Mouse (Mus musculus) megakaryocyte, embryonic 14.5 days (primary cell): ENCODE measurements around the gene Trio.

Experiments used
- FLI1 ChIP-seq: IDR thresholded peaks from 2 replicates; pipeline ENCODE4 v1.6.1; 2012; ENCODE audit warnings: low read length, inconsistent platforms, mixed read lengths
- GATA1 ChIP-seq: IDR thresholded peaks from 3 replicates; pipeline ENCODE4 v1.6.1; 2012; ENCODE audit warnings: mixed read lengths, low read length, inconsistent platforms, borderline replicate concordance

DNA sequence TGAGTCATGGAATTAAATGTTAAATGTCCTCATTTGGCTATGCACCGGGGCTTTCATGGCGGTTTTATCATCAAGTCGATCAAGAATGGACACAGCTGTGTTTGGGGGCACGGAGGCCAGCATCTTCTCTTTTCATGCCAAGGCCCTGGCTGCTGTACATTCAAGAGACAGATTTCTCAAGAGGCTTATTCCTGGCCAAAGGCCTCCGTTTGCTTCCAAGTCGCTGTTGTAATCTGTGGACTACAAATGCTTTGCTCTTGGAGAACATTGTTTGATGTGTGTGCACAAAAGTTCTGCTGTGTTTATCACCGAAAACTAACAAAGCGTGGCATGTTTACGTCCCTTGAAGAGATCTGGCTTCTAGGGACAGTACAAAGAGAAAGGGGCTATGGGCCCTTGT, 314.9 kb downstream of the Trio start:
- no peak for TF ChIP-seq GATA1
- no peak for TF ChIP-seq FLI1
